ENCODE assay signal across 26 mouse cellular contexts in genomic region chr7:113196171-113196570, GRCm38 (mm10). TPM values are rescaled to one million over a fixed set of nuclear protein-coding genes. Genes with fewer than 3 reads are reported as not detected.
DNase-seq lines count a peak whose midpoint lies in the region; ATAC-seq and TF ChIP-seq lines count a peak whose summit lies in the region.
"Had no signal": no experiment of that assay in that cellular context is flagged by ENCODE, and none has a peak within 500 bp of the region (broad histone marks: within the 10 kb centered on the region; RNA-seq: fewer than 3 reads in every experiment).

No protein-coding gene starts in this region.

- WGBS in kidney, adult 2 months: 77% methylated on average over 3 of the region's 3 CpGs
- WGBS in hindbrain, embryonic 12.5 days: 82% methylated on average over 3 of the region's 3 CpGs

- DNase-seq in kidney, adult 2 months: peak; percentile 19
- no peak for DNase-seq in kidney, postnatal 25 days
- DNase-seq in gonadal fat pad, adult 2 months (ENCODE audit: low read depth): peak; percentile 83
- no peak for DNase-seq in adrenal gland, adult (ENCODE audit: inconsistent age in 2 of 2, low spot score in 1 of 2)
- DNase-seq in urinary bladder, postnatal 36 days (ENCODE audit: low spot score in 2 of 2): no peak
- DNase-seq: adrenal gland, adult 2 months; adrenal gland, postnatal 10 days; adrenal gland, postnatal 25 days; cerebellum, adult 11-12 months; cerebellum, adult 2 months; cerebellum, adult 9-10 months; cerebellum, postnatal 10 days; cerebellum, postnatal 25 days had no signal

- no peak for TF ChIP-seq POLR2A in kidney, adult 2 months (IDR thresholded peaks at IDR 0.05; ENCODE audit: low read depth, low read length)
- TF ChIP-seq POLR2A in bone marrow macrophage, adult 2 months (IDR thresholded peaks at IDR 0.05; ENCODE audit: borderline replicate concordance, low read depth, low read length): no peak

- no peak overlapping the region for H3K4me3 ChIP-seq in kidney, adult 2 months (ENCODE audit: insufficient read depth, low read depth, low read length)
- H3K4me3 ChIP-seq in bone marrow macrophage, adult 2 months (ENCODE audit: insufficient read depth, low read length): no peak overlapping the region
- no peak overlapping the region for H3K4me3 ChIP-seq in hindbrain, embryonic 12.5 days
- H3K4me3 ChIP-seq: embryonic facial prominence, embryonic 10.5 days; embryonic facial prominence, embryonic 12.5 days; forebrain, embryonic 10.5 days; forebrain, embryonic 12.5 days had no signal

- no peaks in the 10 kb centered on the region for H3K9me3 ChIP-seq in hindbrain, embryonic 12.5 days (replicated peaks)
- H3K9me3 ChIP-seq: embryonic facial prominence, embryonic 10.5 days; embryonic facial prominence, embryonic 12.5 days; forebrain, embryonic 12.5 days; G1E had no signal

- H3K27ac ChIP-seq in kidney, adult 2 months (ENCODE audit: insufficient read depth, low read depth, low read length): no peak overlapping the region
- H3K27ac ChIP-seq in bone marrow macrophage, adult 2 months (ENCODE audit: insufficient read depth, low read depth, low read length): peak overlapping the region; percentile 55; the same call in 1 of the 2 replicates
- no peak overlapping the region for H3K27ac ChIP-seq in hindbrain, embryonic 12.5 days
- H3K27ac ChIP-seq: embryonic facial prominence, embryonic 10.5 days; embryonic facial prominence, embryonic 12.5 days; forebrain, embryonic 10.5 days; forebrain, embryonic 12.5 days had no signal

- no peak for ATAC-seq in hindbrain, embryonic 12.5 days (ENCODE audit: low FRiP score)
- ATAC-seq: activated CD4-positive, CD25-positive, alpha-beta regulatory T cell, adult 4 months; CD4-positive, CD25-positive, alpha-beta regulatory T cell, adult 4 months; forebrain, embryonic 14.5 days; forebrain, embryonic 16.5 days; Patski had no signal

- no peak for TF ChIP-seq CTCF in kidney, adult 2 months (conservative IDR thresholded peaks at IDR 0.05; ENCODE audit: insufficient read depth, insufficient read length, low read depth, low read length)
- TF ChIP-seq CTCF in bone marrow macrophage, adult 2 months (IDR thresholded peaks at IDR 0.05; ENCODE audit: low read depth, low read length): no peak

- H3K4me2 ChIP-seq in hindbrain, embryonic 12.5 days (replicated peaks): no peak overlapping the region
- H3K4me2 ChIP-seq: embryonic facial prominence, embryonic 12.5 days; forebrain, embryonic 12.5 days had no signal

- H3K9ac ChIP-seq in hindbrain, embryonic 12.5 days: no peak overlapping the region
- H3K9ac ChIP-seq: embryonic facial prominence, embryonic 12.5 days; forebrain, embryonic 12.5 days had no signal

- H3K36me3 ChIP-seq in kidney, adult 2 months (ENCODE audit: control insufficient read depth, insufficient read depth, low read length): no peaks in the 10 kb centered on the region
- H3K36me3 ChIP-seq in hindbrain, embryonic 12.5 days: no peaks in the 10 kb centered on the region
- H3K36me3 ChIP-seq: embryonic facial prominence, embryonic 10.5 days; embryonic facial prominence, embryonic 12.5 days; forebrain, embryonic 10.5 days; forebrain, embryonic 12.5 days; G1E had no signal

- H3K4me1 ChIP-seq in kidney, adult 2 months (ENCODE audit: control insufficient read depth, insufficient read depth, low read length): peaks cover 4% of the 10 kb centered on the region
- H3K4me1 ChIP-seq in bone marrow macrophage, adult 2 months (ENCODE audit: control insufficient read depth, insufficient read depth, low read length): peaks cover 46% of the 10 kb centered on the region
- H3K4me1 ChIP-seq in hindbrain, embryonic 12.5 days: peaks cover 10% of the 10 kb centered on the region

- no peaks in the 10 kb centered on the region for H3K27me3 ChIP-seq in kidney, adult 2 months (replicated peaks; ENCODE audit: control insufficient read depth, insufficient read depth, low read length)
- H3K27me3 ChIP-seq in hindbrain, embryonic 12.5 days: no peaks in the 10 kb centered on the region
- H3K27me3 ChIP-seq: CH12.LX; embryonic facial prominence, embryonic 12.5 days; forebrain, embryonic 12.5 days; Patski had no signal

RNA-seq across cellular contexts. Expression of gene Arntl, which starts 11.1 kb away (rescaled TPM):
- 6.0 and 7.3 TPM in 2 replicates for polyA plus RNA-seq in kidney, adult 2 months (2012; rRNA removed)
- 11.2 and 12.6 TPM in 2 replicates for polyA plus RNA-seq in bone marrow macrophage, adult 2 months (2012; ENCODE audit: insufficient read depth, insufficient read length, missing spikeins)
- polyA plus RNA-seq in gonadal fat pad, adult 2 months (2012; rRNA removed): 10.3 and 11.0 TPM in 2 replicates
- polyA plus RNA-seq in hindbrain, embryonic 12.5 days (2016; fragmentation: Nextera tagmentation; extraction: Ambion mirVana): 9.1 and 9.5 TPM in 2 replicates

Comparison
In these comparisons a context has a peak if more than half of its experiments do, and no peak if none do; other contexts are left out.
1. DNase-seq: peak in kidney, adult 2 months (single experiment) and gonadal fat pad, adult 2 months (single experiment); none in kidney, postnatal 25 days (0 of 2), adrenal gland, adult (0 of 2) and urinary bladder, postnatal 36 days (0 of 2).